Mouse (Mus musculus) thymus, adult 2 months (tissue): ENCODE results near the gene Gm10061. TPM values are rescaled to one million over a fixed set of nuclear protein-coding genes. Genes with fewer than 3 reads are reported as not detected.
"Not testable (repeated sequence)": the region's sequence is repeated elsewhere in the genome, so short reads cannot be mapped to it uniquely, and the experiment has no call there.

Experiments used
- DNase-seq: peaks from one replicate; pipeline ENCODE4 v3.0.0; 2021
- H3K27ac ChIP-seq: fragments of 200-500 bp; 2 replicates; pipeline ENCODE4 v1.5.1; 2012; ENCODE audit warnings: low read length, control low read depth; ENCODE audit not compliant: control insufficient read depth, insufficient read depth
- H3K27me3 ChIP-seq: fragments of 200-500 bp; 2 replicates; pipeline ENCODE4 v1.6.1; 2012; ENCODE audit warnings: mild to moderate bottlenecking, low read length, moderate library complexity, mixed read lengths; ENCODE audit not compliant: control insufficient read depth, insufficient read depth
- H3K36me3 ChIP-seq: fragments of 200-500 bp; 2 replicates; pipeline ENCODE4 v1.6.1; 2012; ENCODE audit warnings: mild to moderate bottlenecking, low read length, moderate library complexity; ENCODE audit not compliant: control insufficient read depth, insufficient read depth
- H3K4me1 ChIP-seq: fragments of 200-500 bp; replicated peaks from 2 replicates; pipeline ENCODE4 v1.6.1; 2012; ENCODE audit warnings: low read length; ENCODE audit not compliant: control insufficient read depth, insufficient read depth
- H3K4me3 ChIP-seq: fragments of 200-500 bp; 2 replicates; pipeline ENCODE4 v1.5.1; 2012; ENCODE audit warnings: mild to moderate bottlenecking, low read length, control low read depth, moderate library complexity; ENCODE audit not compliant: control insufficient read depth, insufficient read depth
- CTCF ChIP-seq: fragments of 200-500 bp; IDR thresholded peaks from 2 replicates; pipeline ENCODE4 v1.5.1; 2012; ENCODE audit warnings: mild to moderate bottlenecking, control low read depth, low read length, moderate library complexity, borderline replicate concordance; ENCODE audit not compliant: control insufficient read depth, poor library complexity, insufficient read depth; ENCODE audit errors: extremely low read depth
- POLR2A ChIP-seq: fragments of 200-500 bp; IDR thresholded peaks from 2 replicates; pipeline ENCODE4 v1.6.1; 2012; ENCODE audit warnings: mild to moderate bottlenecking, low read length, control low read depth, moderate library complexity; ENCODE audit not compliant: control insufficient read depth, poor library complexity, insufficient read depth; ENCODE audit errors: extremely low read depth
- WGBS: fragments of 180-500 bp; shearing (Covaris S2); methylation state at CpG from one replicate; pipeline ENCODE4 v1.1.7; 2018; 5-methylcytosine and 5-hydroxymethylcytosine counted together
- polyA plus RNA-seq: library from polyadenylated mRNA; depleted of rRNA; stranded (reverse); fragments of >200 nt; gene quantifications from 2 replicates; pipeline ENCODE4 v1.2.3, GENCODE M21; 2012; rRNA removed

The Gm10061 gene
- not detected in 2 replicates for polyA plus RNA-seq

GRCm38 (mm10) chr16:89150786-89151185 is at the start of gene Gm10061:
Gene Gm10061, plus strand, starts transcription at chr16:89151086.
- H3K36me3 ChIP-seq: no peaks in the 10 kb centered on the region
- H3K27ac ChIP-seq: no peak within 1 kb of the TSS
- no peak within 1 kb of the TSS for H3K4me3 ChIP-seq
- H3K27me3 ChIP-seq: no peaks in the 10 kb centered on the region
- no peak for TF ChIP-seq POLR2A
- no peak for TF ChIP-seq CTCF
- WGBS: 100% methylated on average over 1 of the region's 1 CpGs
- no peak for DNase-seq
- no peaks in the 10 kb centered on the region for H3K4me1 ChIP-seq

GRCm38 (mm10) chr16:89140551-89140950 is 10.3 kb upstream of the Gm10061 start, which contains the start of gene Gm6358:
Gene Gm6358, plus strand, starts transcription at chr16:89140851.
- Histone ChIP-seq H3K36me3 (no peaks in the 10 kb centered on the region), H3K4me1 (no peaks in the 10 kb centered on the region), H3K27ac (no peak within 1 kb of the TSS), H3K4me3 (no peak within 1 kb of the TSS), H3K27me3 (no peaks in the 10 kb centered on the region)
- TF ChIP-seq CTCF (no peak), POLR2A (no peak)
- 96% methylated on average over 1 of the region's 1 CpGs for WGBS
- DNase-seq: no peak

GRCm38 (mm10) chr16:89157652-89158051 is 6.8 kb downstream of the Gm10061 start, which contains the start of gene Gm9789:
Gene Gm9789, plus strand, starts transcription at chr16:89157952.
- Histone ChIP-seq H3K36me3 (no peaks in the 10 kb centered on the region), H3K4me3 (no peak within 1 kb of the TSS), H3K27ac (no peak within 1 kb of the TSS), H3K4me1 (no peaks in the 10 kb centered on the region), H3K27me3 (no peaks in the 10 kb centered on the region)
- DNase-seq: no peak
- no peak for TF ChIP-seq POLR2A
- 89% methylated on average over 4 of the region's 4 CpGs for WGBS

DNA sequence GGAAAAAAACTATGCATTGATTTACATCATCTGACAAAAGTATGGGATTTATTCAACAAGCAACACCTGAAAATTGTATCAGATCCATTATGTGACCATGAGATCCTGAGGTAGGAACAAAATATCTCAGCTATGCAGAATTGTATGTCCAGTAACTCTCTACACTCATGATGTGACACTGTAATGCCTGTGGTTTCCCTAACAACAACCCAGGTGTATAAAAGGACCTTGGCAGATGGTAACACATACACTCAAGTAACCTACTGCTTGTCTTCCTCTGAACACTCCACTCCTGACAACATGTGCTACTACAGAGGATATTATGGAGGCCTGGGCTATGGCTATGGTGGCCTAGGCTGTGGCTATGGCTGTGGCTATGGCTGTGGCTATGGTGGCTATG is 18.3 kb downstream of the Gm10061 start, which contains the start of gene Gm7735:
TSS of gene Gm7735 (plus strand) at position 301 of the 400 bp plus-strand sequence.
- DNase-seq, H3K27ac ChIP-seq, H3K36me3 ChIP-seq, H3K27me3 ChIP-seq, H3K4me1 ChIP-seq, H3K4me3 ChIP-seq: not testable (repeated sequence)

- Histone ChIP-seq H3K4me1 (no peaks in the 10 kb centered on the region), H3K27ac (no peak within 1 kb of the TSS), H3K4me3 (no peak within 1 kb of the TSS), H3K27me3 (no peaks in the 10 kb centered on the region), H3K36me3 (no peaks in the 10 kb centered on the region)
- 88% methylated on average over 2 of the region's 2 CpGs for WGBS
- no peak for TF ChIP-seq CTCF
- no peak for TF ChIP-seq POLR2A
- no peak for DNase-seq
Measured at GRCm38 (mm10) chr16:89174435-89174834, 23.5 kb downstream of the Gm10061 start, which contains the start of gene 1110057P08Rik. Gene 1110057P08Rik, plus strand, starts transcription at chr16:89174735.

- no peaks in the 10 kb centered on the region for H3K36me3 ChIP-seq
- H3K4me1 ChIP-seq: no peaks in the 10 kb centered on the region
- TF ChIP-seq CTCF (no peak), POLR2A (no peak)
- no peak overlapping the region for H3K27ac ChIP-seq
- WGBS: 83% methylated on average over 4 of the region's 4 CpGs
- no peak overlapping the region for H3K4me3 ChIP-seq
- DNase-seq: no peak
- H3K27me3 ChIP-seq: no peaks in the 10 kb centered on the region
Measured at GRCm38 (mm10) chr16:89188621-89189020, 37.7 kb downstream of the Gm10061 start.

Other genes with a start within 250 kb of the Gm10061 start
- gene Krtap19-9b, start 218.8 kb upstream of the Gm10061 start, polyA plus RNA-seq: not detected in 2 replicates
- gene Krtap16-3, start 188.2 kb upstream of the Gm10061 start, polyA plus RNA-seq: not detected in 2 replicates
- gene Krtap22-2, start 140.3 kb upstream of the Gm10061 start, polyA plus RNA-seq: not detected in 2 replicates
- gene Gm10229, start 135.8 kb upstream of the Gm10061 start, polyA plus RNA-seq: not detected in 2 replicates
- gene Krtap6-1, start 119.4 kb upstream of the Gm10061 start, polyA plus RNA-seq: not detected in 2 replicates
- not detected in 2 replicates for gene Gm10228, start 109.6 kb upstream of the Gm10061 start, polyA plus RNA-seq
- not detected in 2 replicates for gene Krtap6-5, start 103.2 kb upstream of the Gm10061 start, polyA plus RNA-seq
- gene 1110025L11Rik, start 87.1 kb upstream of the Gm10061 start, polyA plus RNA-seq: not detected in 2 replicates
- gene Krtap6-3, start 67.1 kb upstream of the Gm10061 start, polyA plus RNA-seq: not detected in 2 replicates
- not detected in 2 replicates for gene Gm6358, start 10.2 kb upstream of the Gm10061 start, polyA plus RNA-seq
- gene Gm9789, start 6.9 kb downstream of the Gm10061 start, polyA plus RNA-seq: not detected in 2 replicates
- not detected in 2 replicates for gene Gm7735, start 18.4 kb downstream of the Gm10061 start, polyA plus RNA-seq
- not detected in 2 replicates for gene 1110057P08Rik, start 23.6 kb downstream of the Gm10061 start, polyA plus RNA-seq
- not detected in 2 replicates for gene Krtap20-2, start 54.8 kb downstream of the Gm10061 start, polyA plus RNA-seq